Comparison of ENCODE assay signal across 11 mouse cellular contexts in the genomic region with DNA sequence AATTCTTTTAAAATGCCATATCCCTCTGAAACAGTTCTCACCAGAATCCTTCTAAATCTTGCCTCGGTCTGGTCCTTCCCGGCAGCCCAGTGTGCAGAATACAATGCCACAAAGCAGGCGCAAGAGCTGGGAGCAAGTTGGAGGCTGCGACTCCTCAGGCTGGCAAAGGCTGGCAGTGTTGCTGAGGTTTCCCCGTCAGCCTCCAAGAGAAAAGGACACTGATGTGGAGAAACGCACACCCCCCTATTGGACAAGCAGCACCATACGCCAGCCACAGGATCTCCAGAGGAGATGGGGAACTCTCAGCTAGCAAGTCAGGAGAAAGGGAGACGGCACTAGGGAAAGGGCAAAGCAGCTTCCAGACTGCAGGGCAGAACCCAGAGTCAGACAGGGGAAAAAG.
A peak's percentile ranks its signal among the peaks of the same experiment; 100 is the strongest.
DNase-seq lines count a peak whose midpoint lies in the region; ATAC-seq and TF ChIP-seq lines count a peak whose summit lies in the region.
"Had no signal": no experiment of that assay in that cellular context is flagged by ENCODE, and none has a peak within 500 bp of the region (broad histone marks: within the 10 kb centered on the region; RNA-seq: fewer than 3 reads in every experiment).

No protein-coding gene starts in this region.

- H3K27me3 ChIP-seq in limb, embryonic 14.5 days (ENCODE audit: control insufficient read depth, insufficient read depth, low read length) = no peaks in the 10 kb centered on the region
- H3K27me3 ChIP-seq: stomach, embryonic 15.5 days had no signal

- no peaks in the 10 kb centered on the region for H3K36me3 ChIP-seq in limb, embryonic 14.5 days (ENCODE audit: control insufficient read depth, insufficient read depth, low read length)
- H3K36me3 ChIP-seq: stomach, embryonic 15.5 days had no signal

- no peak; the same call in 1 of the 2 replicates for ATAC-seq in limb, embryonic 14.5 days (ENCODE audit: low FRiP score, low read depth)

- 40% methylated on average over 8 of the region's 8 CpGs for WGBS in limb, embryonic 14.5 days

- H3K27ac ChIP-seq in limb, embryonic 14.5 days (replicated peaks; ENCODE audit: low read depth, low read length) = no peak overlapping the region
- H3K27ac ChIP-seq: liver, embryonic 14.5 days; stomach, embryonic 15.5 days had no signal

- H3K9me3 ChIP-seq in limb, embryonic 14.5 days (ENCODE audit: control insufficient read depth, low read length) = no peaks in the 10 kb centered on the region
- H3K9me3 ChIP-seq: stomach, embryonic 15.5 days had no signal

- H3K4me1 ChIP-seq in limb, embryonic 14.5 days (ENCODE audit: control insufficient read depth, insufficient read depth, low read length) = peaks cover 2% of the 10 kb centered on the region; the same call in 1 of the 2 replicates
- H3K4me1 ChIP-seq: stomach, embryonic 15.5 days had no signal

- TF ChIP-seq POLR2A in limb, embryonic 14.5 days (IDR thresholded peaks at IDR 0.05; ENCODE audit: borderline replicate concordance, extremely low read depth, insufficient read depth, insufficient read length) = no peak

- H3K4me3 ChIP-seq in limb, embryonic 14.5 days (replicated peaks; ENCODE audit: low read length) = peak overlapping the region; percentile 43; the same call in 1 of the 2 replicates
- H3K4me3 ChIP-seq: stomach, embryonic 15.5 days had no signal

- H3K9ac ChIP-seq in limb, embryonic 14.5 days (ENCODE audit: low read depth, low read length, severe bottlenecking) = peak overlapping the region; percentile 9; the same call in 1 of the 2 replicates
- H3K9ac ChIP-seq: liver, embryonic 14.5 days; stomach, embryonic 15.5 days had no signal

- peak overlapping the region; percentile 50 for H3K4me2 ChIP-seq in limb, embryonic 14.5 days (replicated peaks; ENCODE audit: low read depth, low read length, severe bottlenecking)

- peak; percentile 49 to 53 for DNase-seq in cerebellum, postnatal 25 days
- DNase-seq in cerebellum, adult 9-11 months = no peak
- DNase-seq in right cerebral cortex, postnatal 14 days = peak; percentile 45
- no peak for DNase-seq in right cerebral cortex, adult 2 months (ENCODE audit: low spot score in 2 of 2)
- no peak for DNase-seq in limb, embryonic 14.5 days (ENCODE audit: low spot score)
- no peak for DNase-seq in kidney, postnatal 36 days
- no peak for DNase-seq in T-cell, adult 2 months (ENCODE audit: low spot score)
- no peak for DNase-seq in urinary bladder, postnatal 25 days (ENCODE audit: low spot score)
- DNase-seq: heart, adult 18-20 months had no signal

Comparison
In these comparisons a context has a peak if more than half of its experiments do, and no peak if none do; other contexts are left out.
1. DNase-seq: peak in cerebellum, postnatal 25 days (2 of 2) and right cerebral cortex, postnatal 14 days (single experiment); none in cerebellum, adult 9-11 months (single experiment), right cerebral cortex, adult 2 months (0 of 2), limb, embryonic 14.5 days (single experiment), kidney, postnatal 36 days (0 of 2), T-cell, adult 2 months (single experiment) and urinary bladder, postnatal 25 days (single experiment).